Mouse (Mus musculus) E14TG2a.4 (cell line): ENCODE results near the gene Chac1.

Source experiments
- CTCF ChIP-seq: conservative IDR thresholded peaks from 2 replicates; pipeline ENCODE4 v1.5.1; 2014; ENCODE audit warnings: low read length
- NANOG ChIP-seq: IDR thresholded peaks from 2 replicates; pipeline ENCODE4 v1.6.1; 2014; ENCODE audit warnings: borderline replicate concordance, low read length, mixed read lengths
- POU5F1 ChIP-seq: IDR thresholded peaks from 2 replicates; pipeline ENCODE4 v1.6.1; 2014; ENCODE audit warnings: low read length, borderline replicate concordance

- TF ChIP-seq CTCF = no peak; the same call in 1 of the 2 replicates
- TF ChIP-seq NANOG = no peak
- TF ChIP-seq POU5F1 = no peak
These were observed 24.6 kb upstream of the Chac1 start for GRCm38 (mm10) chr2:119326161-119327101.
